Mouse (Mus musculus): ENCODE results near the gene Nppc.

- TF ChIP-seq TAL1 (IDR thresholded peaks at IDR 0.05; ENCODE audit: low read length), result no peak
- no peak for TF ChIP-seq GATA1 (IDR thresholded peaks at IDR 0.05; ENCODE audit: low read length)
These were observed 40.4 kb downstream of the Nppc start for GRCm38 (mm10) chr1:86629936-86630335.
